Mouse (Mus musculus): Measurements from ENCODE around the gene Eed.

DNA sequence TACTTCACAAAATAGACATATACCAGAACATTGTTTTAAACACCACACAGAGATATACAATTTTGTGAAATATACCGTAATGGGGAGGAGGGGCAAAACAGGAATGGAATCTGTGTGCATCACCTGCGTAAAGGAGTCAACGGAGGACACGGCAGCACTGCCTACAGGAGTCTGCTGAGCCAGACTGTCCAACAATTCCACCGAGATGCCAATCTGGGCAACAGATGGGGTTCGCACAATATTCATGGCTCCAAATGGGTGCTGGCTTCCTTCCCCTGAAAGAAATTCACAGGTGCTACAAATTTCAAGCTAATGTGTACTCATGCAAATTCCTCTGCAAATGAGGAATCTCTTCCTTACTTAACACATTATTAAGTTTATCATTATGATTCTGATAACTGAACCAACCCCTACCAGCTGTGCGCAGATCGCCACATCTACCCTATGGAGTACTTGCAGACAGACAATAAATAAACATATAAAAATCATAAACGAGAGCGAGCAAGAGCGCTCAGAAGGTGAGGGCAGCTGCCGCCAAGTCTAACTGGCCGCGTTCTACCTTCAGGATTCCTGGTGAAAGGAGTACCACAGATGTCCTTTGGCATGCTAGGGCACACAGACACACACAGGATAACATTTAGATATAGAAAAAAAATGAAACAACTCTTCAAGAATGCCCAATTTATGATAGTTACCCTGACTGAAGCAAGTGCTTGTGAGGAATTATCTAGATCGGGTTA is 57.2 kb downstream of the Eed start:
- TF ChIP-seq ETS1 (conservative IDR thresholded peaks at IDR 0.05; ENCODE audit: low read depth, low read length) = no peak
- TF ChIP-seq BHLHE40 (IDR thresholded peaks at IDR 0.05; ENCODE audit: low read depth, low read length) = no peak
- no peak for TF ChIP-seq POLR2AphosphoS2 (IDR thresholded peaks at IDR 0.05; ENCODE audit: low read depth, low read length)
- no peak for TF ChIP-seq CTCF (conservative IDR thresholded peaks at IDR 0.05 in 1 of 2, IDR thresholded peaks at IDR 0.05 in 1 of 2; ENCODE audit: low read depth in 2 of 2, low read length in 2 of 2)
- no peak for TF ChIP-seq ZNF384 (IDR thresholded peaks at IDR 0.05; ENCODE audit: low read depth, low read length)
- TF ChIP-seq EP300 (IDR thresholded peaks at IDR 0.05; ENCODE audit: low read length) = no peak
- no peak for TF ChIP-seq POLR2A (IDR thresholded peaks at IDR 0.05; ENCODE audit: low read depth, low read length)
- no peak for TF ChIP-seq E2F4 (IDR thresholded peaks at IDR 0.05; ENCODE audit: insufficient replicate concordance, low read depth, low read length)
- TF ChIP-seq USF2 (conservative IDR thresholded peaks at IDR 0.05; ENCODE audit: low read depth, low read length) = no peak
- TF ChIP-seq TCF12 (IDR thresholded peaks at IDR 0.05; ENCODE audit: low read depth, low read length) = no peak

Data from CH12.LX (cell line).